Mouse (Mus musculus): ENCODE data around the gene Uvrag. TPM values are rescaled to one million over a fixed set of nuclear protein-coding genes. Genes with fewer than 3 reads are reported as not detected.

Gene Uvrag
- polyA plus RNA-seq, 1 experiment = 45.9 TPM

GRCm38 (mm10) chr7:98851220-98851619, 289.7 kb downstream of the Uvrag start:
- WGBS = 65% methylated on average over 9 of the region's 9 CpGs
- H3K27ac ChIP-seq (ENCODE audit: insufficient read depth, low read length) = no peak overlapping the region
- no peaks in the 10 kb centered on the region for H3K27me3 ChIP-seq (ENCODE audit: control insufficient read depth, insufficient read depth, low read length)
- no peak for DNase-seq (ENCODE audit: low read depth in 1 of 2, low spot score in 2 of 2)
- H3K36me3 ChIP-seq (ENCODE audit: control insufficient read depth, insufficient read depth, low read length) = no peaks in the 10 kb centered on the region
- H3K4me3 ChIP-seq (ENCODE audit: extremely low read depth, insufficient read depth, insufficient read length) = no peak overlapping the region
- no peaks in the 10 kb centered on the region for H3K4me1 ChIP-seq (ENCODE audit: control insufficient read depth, insufficient read depth, insufficient read length)
- no peak for TF ChIP-seq CTCF (IDR thresholded peaks at IDR 0.05; ENCODE audit: extremely low read depth, insufficient read depth, insufficient read length, insufficient replicate concordance)
- no peak for TF ChIP-seq POLR2A (IDR thresholded peaks at IDR 0.05; ENCODE audit: low read depth, low read length)

GRCm38 (mm10) chr7:98850388-98850787, 290.6 kb downstream of the Uvrag start:
- H3K27me3 ChIP-seq (ENCODE audit: control insufficient read depth, insufficient read depth, low read length) = no peaks in the 10 kb centered on the region
- TF ChIP-seq CTCF (IDR thresholded peaks at IDR 0.05; ENCODE audit: extremely low read depth, insufficient read depth, insufficient read length, insufficient replicate concordance) (no peak), POLR2A (IDR thresholded peaks at IDR 0.05; ENCODE audit: low read depth, low read length) (no peak)
- H3K4me1 ChIP-seq (ENCODE audit: control insufficient read depth, insufficient read depth, insufficient read length) = no peaks in the 10 kb centered on the region
- H3K4me3 ChIP-seq (ENCODE audit: extremely low read depth, insufficient read depth, insufficient read length) = no peak overlapping the region
- no peak for DNase-seq (ENCODE audit: low read depth in 1 of 2, low spot score in 2 of 2)
- WGBS = 83% methylated on average over 5 of the region's 5 CpGs
- H3K36me3 ChIP-seq (ENCODE audit: control insufficient read depth, insufficient read depth, low read length) = no peaks in the 10 kb centered on the region
- H3K27ac ChIP-seq (ENCODE audit: insufficient read depth, low read length) = no peak overlapping the region

- WGBS = 62% methylated on average over 8 of the region's 8 CpGs
- no peak for DNase-seq (ENCODE audit: low read depth in 1 of 2, low spot score in 2 of 2)
- TF ChIP-seq POLR2A (IDR thresholded peaks at IDR 0.05; ENCODE audit: low read depth, low read length) (no peak), CTCF (IDR thresholded peaks at IDR 0.05; ENCODE audit: extremely low read depth, insufficient read depth, insufficient read length, insufficient replicate concordance) (no peak)
- H3K36me3 ChIP-seq (ENCODE audit: control insufficient read depth, insufficient read depth, low read length) = no peaks in the 10 kb centered on the region
- no peaks in the 10 kb centered on the region for H3K4me1 ChIP-seq (ENCODE audit: control insufficient read depth, insufficient read depth, insufficient read length)
- H3K27me3 ChIP-seq (ENCODE audit: control insufficient read depth, insufficient read depth, low read length) = no peaks in the 10 kb centered on the region
- no peak overlapping the region for H3K27ac ChIP-seq (ENCODE audit: insufficient read depth, low read length)
- no peak overlapping the region for H3K4me3 ChIP-seq (ENCODE audit: extremely low read depth, insufficient read depth, insufficient read length)
Measured at GRCm38 (mm10) chr7:98848899-98849640, 291.9 kb downstream of the Uvrag start.

- Histone ChIP-seq H3K27me3 (ENCODE audit: control insufficient read depth, insufficient read depth, low read length) (peaks cover 12% of the 10 kb centered on the region), H3K36me3 (ENCODE audit: control insufficient read depth, insufficient read depth, low read length) (no peaks in the 10 kb centered on the region), H3K4me1 (ENCODE audit: control insufficient read depth, insufficient read depth, insufficient read length) (no peaks in the 10 kb centered on the region; the same call in 1 of the 2 replicates), H3K4me3 (ENCODE audit: extremely low read depth, insufficient read depth, insufficient read length) (no peak overlapping the region), H3K27ac (ENCODE audit: insufficient read depth, low read length) (no peak overlapping the region)
- 85% methylated on average over 7 of the region's 7 CpGs for WGBS
- no peak for DNase-seq (ENCODE audit: low read depth in 1 of 2, low spot score in 2 of 2)
- TF ChIP-seq POLR2A (IDR thresholded peaks at IDR 0.05; ENCODE audit: low read depth, low read length) (no peak), CTCF (IDR thresholded peaks at IDR 0.05; ENCODE audit: extremely low read depth, insufficient read depth, insufficient read length, insufficient replicate concordance) (no peak)
Measured at GRCm38 (mm10) chr7:98843649-98844048, 297.3 kb downstream of the Uvrag start.

- H3K27me3 ChIP-seq (ENCODE audit: control insufficient read depth, insufficient read depth, low read length) = peaks cover 14% of the 10 kb centered on the region
- H3K36me3 ChIP-seq (ENCODE audit: control insufficient read depth, insufficient read depth, low read length) = no peaks in the 10 kb centered on the region
- WGBS = 93% methylated on average over 3 of the region's 3 CpGs
- H3K4me1 ChIP-seq (ENCODE audit: control insufficient read depth, insufficient read depth, insufficient read length) = no peaks in the 10 kb centered on the region; the same call in 1 of the 2 replicates
- DNase-seq (ENCODE audit: low read depth in 1 of 2, low spot score in 2 of 2) = no peak
- no peak overlapping the region for H3K4me3 ChIP-seq (ENCODE audit: extremely low read depth, insufficient read depth, insufficient read length)
- TF ChIP-seq CTCF (IDR thresholded peaks at IDR 0.05; ENCODE audit: extremely low read depth, insufficient read depth, insufficient read length, insufficient replicate concordance) (no peak), POLR2A (IDR thresholded peaks at IDR 0.05; ENCODE audit: low read depth, low read length) (no peak)
- no peak overlapping the region for H3K27ac ChIP-seq (ENCODE audit: insufficient read depth, low read length)
Measured at GRCm38 (mm10) chr7:98842997-98843396, 297.9 kb downstream of the Uvrag start.

- Histone ChIP-seq H3K27me3 (ENCODE audit: control insufficient read depth, insufficient read depth, low read length) (peaks cover 21% of the 10 kb centered on the region), H3K36me3 (ENCODE audit: control insufficient read depth, insufficient read depth, low read length) (no peaks in the 10 kb centered on the region), H3K4me3 (ENCODE audit: extremely low read depth, insufficient read depth, insufficient read length) (no peak overlapping the region), H3K27ac (ENCODE audit: insufficient read depth, low read length) (no peak overlapping the region), H3K4me1 (ENCODE audit: control insufficient read depth, insufficient read depth, insufficient read length) (no peaks in the 10 kb centered on the region; the same call in 1 of the 2 replicates)
- WGBS = 85% methylated on average over 3 of the region's 3 CpGs
- DNase-seq (ENCODE audit: low read depth in 1 of 2, low spot score in 2 of 2) = no peak
- TF ChIP-seq POLR2A (IDR thresholded peaks at IDR 0.05; ENCODE audit: low read depth, low read length) = no peak
- no peak for TF ChIP-seq CTCF (IDR thresholded peaks at IDR 0.05; ENCODE audit: extremely low read depth, insufficient read depth, insufficient read length, insufficient replicate concordance)
Measured at GRCm38 (mm10) chr7:98841802-98842201, 299.1 kb downstream of the Uvrag start.

GRCm38 (mm10) chr7:98840771-98841170, 300.2 kb downstream of the Uvrag start:
- Histone ChIP-seq H3K4me3 (ENCODE audit: extremely low read depth, insufficient read depth, insufficient read length) (no peak overlapping the region), H3K36me3 (ENCODE audit: control insufficient read depth, insufficient read depth, low read length) (no peaks in the 10 kb centered on the region), H3K27ac (ENCODE audit: insufficient read depth, low read length) (no peak overlapping the region), H3K27me3 (ENCODE audit: control insufficient read depth, insufficient read depth, low read length) (peaks cover 29% of the 10 kb centered on the region), H3K4me1 (ENCODE audit: control insufficient read depth, insufficient read depth, insufficient read length) (no peaks in the 10 kb centered on the region; the same call in 1 of the 2 replicates)
- TF ChIP-seq CTCF (IDR thresholded peaks at IDR 0.05; ENCODE audit: extremely low read depth, insufficient read depth, insufficient read length, insufficient replicate concordance) = no peak
- no peak for TF ChIP-seq POLR2A (IDR thresholded peaks at IDR 0.05; ENCODE audit: low read depth, low read length)
- no peak for DNase-seq (ENCODE audit: low read depth in 1 of 2, low spot score in 2 of 2)
- 38% methylated on average over 3 of the region's 3 CpGs for WGBS
